Mouse (Mus musculus): ENCODE data around the gene Tmcc3. TPM values are rescaled to one million over a fixed set of nuclear protein-coding genes. Genes with fewer than 3 reads are reported as not detected.

Tmcc3 gene
- polyA plus RNA-seq, 1 experiment from 2014 or later, result 8.0 TPM

DNA sequence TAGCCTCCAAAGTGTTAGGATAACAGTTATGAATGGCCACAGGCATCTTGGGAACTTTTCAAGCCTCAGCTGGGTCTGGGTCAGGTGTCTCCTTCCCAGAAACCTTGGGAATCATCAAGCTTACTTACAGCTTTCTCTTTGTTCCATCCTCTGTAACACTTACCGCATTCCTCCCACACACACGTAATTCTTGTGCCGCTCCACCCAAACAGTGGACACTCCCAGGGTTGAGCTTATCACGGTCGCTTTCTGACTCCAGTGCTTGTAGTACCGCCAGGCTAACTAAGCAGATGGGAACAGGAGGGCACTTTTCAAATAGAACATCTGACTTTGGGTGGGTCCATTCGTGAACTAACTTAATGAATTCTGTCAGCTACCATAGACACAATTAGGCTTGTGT, 249.6 kb downstream of the Tmcc3 start:
- Histone ChIP-seq H3K9ac (no peak overlapping the region), H3K27ac (no peak overlapping the region), H3K9me3 (replicated peaks) (no peaks in the 10 kb centered on the region), H3K4me1 (replicated peaks) (peaks cover 25% of the 10 kb centered on the region), H3K4me2 (peak overlapping the region; percentile 17; the same call in 1 of the 2 replicates), H3K36me3 (no peaks in the 10 kb centered on the region), H3K27me3 (no peaks in the 10 kb centered on the region), H3K4me3 (no peak overlapping the region)
- ATAC-seq (replicated peaks; ENCODE audit: insufficient number of reproducible peaks, insufficient read depth, low FRiP score, low read depth), result no peak
- whole genome bisulfite sequencing, result 27% methylated on average over 7 of the region's 7 CpGs

DNA sequence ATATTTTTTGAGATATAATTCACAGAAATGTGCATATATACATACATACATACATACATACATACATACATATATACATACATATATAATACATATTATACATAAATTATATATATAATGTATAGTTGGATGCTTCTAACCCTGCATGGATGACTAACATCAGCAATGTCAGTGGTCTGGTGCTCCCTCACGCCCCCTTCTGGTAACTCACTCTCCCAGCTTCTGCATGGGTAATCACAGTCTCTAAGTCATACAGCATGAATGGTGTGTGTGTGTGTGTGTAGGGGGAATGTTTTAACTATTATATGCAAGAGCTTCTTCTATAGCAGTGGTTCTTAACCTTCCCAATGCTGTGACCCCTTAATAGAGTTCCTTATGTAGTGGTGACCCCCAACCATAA, 250.4 kb downstream of the Tmcc3 start:
- Histone ChIP-seq H3K4me1 (replicated peaks) (peaks cover 29% of the 10 kb centered on the region), H3K4me3 (no peak overlapping the region), H3K36me3 (no peaks in the 10 kb centered on the region), H3K27me3 (no peaks in the 10 kb centered on the region), H3K27ac (no peak overlapping the region), H3K9me3 (replicated peaks) (no peaks in the 10 kb centered on the region), H3K9ac (no peak overlapping the region), H3K4me2 (no peak overlapping the region)
- 48% methylated on average over 1 of the region's 1 CpGs for WGBS
- no peak for ATAC-seq (replicated peaks; ENCODE audit: insufficient number of reproducible peaks, insufficient read depth, low FRiP score, low read depth)

DNA sequence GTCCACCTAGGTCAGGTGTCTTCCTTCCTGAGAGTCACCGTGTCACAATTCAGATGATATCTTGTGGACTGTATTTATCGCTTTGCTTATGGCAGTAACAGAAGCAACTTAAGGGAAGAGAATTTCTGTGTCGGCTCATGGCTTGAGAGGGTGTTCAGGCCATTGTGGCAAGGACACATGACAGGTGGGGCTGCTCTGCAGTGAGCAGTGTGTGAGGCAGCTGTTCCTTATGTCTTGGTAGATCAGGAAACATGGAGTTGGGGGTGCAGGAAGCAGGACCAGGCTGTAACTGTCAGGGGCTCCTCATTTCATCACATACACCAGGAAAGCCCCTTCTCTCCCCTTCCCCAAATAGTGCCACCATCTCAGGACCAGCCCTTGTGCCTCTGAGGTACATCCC, 251.2 kb downstream of the Tmcc3 start:
- no peaks in the 10 kb centered on the region for H3K9me3 ChIP-seq (replicated peaks)
- no peak overlapping the region for H3K4me2 ChIP-seq
- H3K36me3 ChIP-seq, result no peaks in the 10 kb centered on the region
- H3K9ac ChIP-seq, result no peak overlapping the region
- H3K27me3 ChIP-seq, result no peaks in the 10 kb centered on the region
- peaks cover 22% of the 10 kb centered on the region for H3K4me1 ChIP-seq (replicated peaks)
- ATAC-seq (replicated peaks; ENCODE audit: insufficient number of reproducible peaks, insufficient read depth, low FRiP score, low read depth), result no peak
- no peak overlapping the region for H3K4me3 ChIP-seq
- 69% methylated on average over 3 of the region's 3 CpGs for WGBS
- no peak overlapping the region for H3K27ac ChIP-seq

DNA sequence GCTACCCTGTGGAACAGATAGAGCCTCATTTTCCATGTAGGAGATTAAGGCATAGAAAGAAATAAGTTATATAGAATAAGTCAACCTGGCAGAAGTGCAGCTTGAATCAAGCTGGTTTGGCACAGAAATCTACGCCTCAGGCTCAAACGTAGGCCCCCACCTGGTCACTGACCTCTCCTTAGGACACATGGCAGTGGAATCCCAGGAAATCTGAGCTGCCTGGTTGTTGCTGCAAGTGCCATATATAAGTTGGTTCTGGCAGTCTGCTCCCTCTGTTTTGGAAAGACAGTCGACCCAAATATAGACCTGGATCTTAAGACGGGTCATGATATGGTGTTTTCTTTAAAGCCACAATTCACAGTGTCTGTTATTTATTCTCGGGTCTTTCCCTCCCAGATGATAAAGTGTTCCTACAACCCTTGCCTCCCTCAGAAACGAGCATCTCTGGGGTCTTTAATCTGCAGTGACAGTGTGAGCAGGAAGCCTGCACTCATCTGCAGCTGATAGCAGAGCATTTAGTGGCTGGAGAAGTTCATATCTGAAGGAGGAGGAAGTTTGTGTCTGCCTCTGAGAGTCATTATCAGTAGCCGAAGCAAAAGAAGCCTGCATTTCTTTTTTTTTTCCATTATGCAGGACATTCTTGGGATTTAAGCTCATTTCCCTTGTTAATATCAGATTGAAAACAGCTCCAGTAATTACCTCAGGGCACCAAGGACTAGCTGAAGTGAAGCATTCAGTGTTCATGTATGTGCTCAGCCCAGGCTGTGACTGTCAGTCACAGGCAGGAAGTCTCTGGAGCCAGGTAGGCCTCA, 253.9 kb downstream of the Tmcc3 start:
- Histone ChIP-seq H3K4me3 (no peak overlapping the region), H3K4me2 (0 out of 2 replicates have a peak overlapping the region, but pooled peaks have one; percentile 2), H3K27me3 (no peaks in the 10 kb centered on the region), H3K4me1 (replicated peaks) (peaks cover 22% of the 10 kb centered on the region), H3K9ac (no peak overlapping the region), H3K36me3 (no peaks in the 10 kb centered on the region), H3K9me3 (replicated peaks) (no peaks in the 10 kb centered on the region), H3K27ac (peak overlapping the region; percentile 74)
- peak; percentile 78 for ATAC-seq (replicated peaks; ENCODE audit: insufficient number of reproducible peaks, insufficient read depth, low FRiP score, low read depth)
- WGBS, result 23% methylated on average over 7 of the region's 7 CpGs

DNA sequence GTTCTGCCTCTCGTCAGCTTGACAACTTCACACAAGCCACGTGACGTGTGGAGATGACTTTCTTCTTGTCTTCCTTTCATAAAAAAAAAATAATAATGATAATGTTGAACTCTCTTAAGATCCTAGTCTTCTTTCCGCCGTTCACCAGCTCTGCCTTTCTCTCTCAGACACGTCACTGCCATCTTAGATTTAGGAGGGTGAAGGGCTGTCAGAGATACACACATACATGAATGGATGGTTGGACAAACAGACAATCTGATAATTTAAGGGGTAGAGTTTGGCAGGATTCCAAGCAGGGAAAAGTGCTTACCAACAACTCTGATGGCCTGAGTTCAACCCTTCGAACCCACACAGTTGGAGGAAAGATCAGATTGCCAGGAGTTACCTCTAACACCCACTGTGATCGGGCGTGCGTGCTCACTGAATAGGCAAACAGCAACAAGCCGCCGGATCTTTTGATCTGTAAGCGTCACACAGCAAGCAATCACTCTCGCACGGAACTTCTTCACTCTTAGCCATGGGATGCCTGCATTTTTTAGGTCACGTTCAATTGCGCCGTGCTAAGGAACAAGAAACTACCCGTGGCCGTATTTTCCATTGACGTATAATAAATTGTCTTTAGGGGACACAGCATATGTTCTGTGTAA, 254.6 kb downstream of the Tmcc3 start:
- no peak for ATAC-seq (replicated peaks; ENCODE audit: insufficient number of reproducible peaks, insufficient read depth, low FRiP score, low read depth)
- Histone ChIP-seq H3K4me2 (no peak overlapping the region), H3K4me1 (replicated peaks) (peaks cover 19% of the 10 kb centered on the region), H3K36me3 (no peaks in the 10 kb centered on the region), H3K27me3 (no peaks in the 10 kb centered on the region), H3K27ac (peak overlapping the region; percentile 74), H3K9me3 (replicated peaks) (no peaks in the 10 kb centered on the region), H3K4me3 (no peak overlapping the region), H3K9ac (no peak overlapping the region)
- 65% methylated on average over 21 of the region's 21 CpGs for WGBS

DNA sequence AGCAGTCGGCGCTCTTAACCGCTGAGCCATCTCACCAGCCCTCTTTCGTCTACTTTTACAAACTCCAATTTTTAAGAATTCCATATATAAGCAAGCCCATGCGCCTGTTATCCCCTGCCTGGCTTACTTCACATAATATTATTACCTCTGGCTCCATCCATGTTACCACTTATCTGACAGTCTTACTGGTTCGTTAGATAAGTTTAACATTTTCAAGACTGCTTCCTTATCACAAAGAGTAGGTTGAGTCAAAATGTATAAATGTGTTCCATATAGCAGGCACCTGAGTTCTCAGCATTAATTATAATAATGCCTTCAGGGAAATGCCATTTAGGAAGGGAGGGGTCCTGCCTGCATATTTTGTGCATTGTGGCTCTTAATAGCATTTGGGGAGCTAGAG, 255.5 kb downstream of the Tmcc3 start:
- H3K27me3 ChIP-seq, result no peaks in the 10 kb centered on the region
- no peak overlapping the region for H3K4me3 ChIP-seq
- ATAC-seq (replicated peaks; ENCODE audit: insufficient number of reproducible peaks, insufficient read depth, low FRiP score, low read depth), result no peak
- H3K9me3 ChIP-seq (replicated peaks), result no peaks in the 10 kb centered on the region
- H3K36me3 ChIP-seq, result no peaks in the 10 kb centered on the region
- H3K4me1 ChIP-seq (replicated peaks), result peaks cover 16% of the 10 kb centered on the region
- no peak overlapping the region for H3K27ac ChIP-seq
- H3K9ac ChIP-seq, result no peak overlapping the region
- 89% methylated on average over 6 of the region's 6 CpGs for WGBS
- H3K4me2 ChIP-seq, result no peak overlapping the region

DNA sequence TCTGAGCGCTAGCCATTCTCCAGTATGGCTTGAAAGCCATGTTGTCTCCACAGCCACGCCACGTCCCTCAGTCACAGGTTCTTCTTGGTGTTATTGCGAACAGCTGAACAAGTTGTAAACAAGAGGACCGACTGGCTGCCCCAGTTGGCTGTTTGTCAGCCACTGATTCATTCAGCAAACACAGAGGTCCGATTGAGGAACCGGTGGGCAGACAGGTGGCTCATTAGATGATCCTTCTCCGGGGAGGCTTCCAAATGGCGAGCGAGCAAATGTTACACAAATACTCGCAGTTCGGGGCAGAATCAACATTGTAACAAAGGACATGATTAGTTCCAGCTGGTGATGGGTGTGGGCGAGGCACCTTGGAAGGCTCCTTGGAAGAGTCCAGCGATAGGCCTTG, 256.2 kb downstream of the Tmcc3 start:
- no peak overlapping the region for H3K4me3 ChIP-seq
- peaks cover 22% of the 10 kb centered on the region for H3K4me1 ChIP-seq (replicated peaks)
- H3K4me2 ChIP-seq, result no peak overlapping the region
- H3K9ac ChIP-seq, result no peak overlapping the region
- H3K27me3 ChIP-seq, result no peaks in the 10 kb centered on the region
- H3K9me3 ChIP-seq (replicated peaks), result no peaks in the 10 kb centered on the region
- ATAC-seq (replicated peaks; ENCODE audit: insufficient number of reproducible peaks, insufficient read depth, low FRiP score, low read depth), result no peak
- no peak overlapping the region for H3K27ac ChIP-seq
- H3K36me3 ChIP-seq, result no peaks in the 10 kb centered on the region
- 83% methylated on average over 14 of the region's 14 CpGs for WGBS

DNA sequence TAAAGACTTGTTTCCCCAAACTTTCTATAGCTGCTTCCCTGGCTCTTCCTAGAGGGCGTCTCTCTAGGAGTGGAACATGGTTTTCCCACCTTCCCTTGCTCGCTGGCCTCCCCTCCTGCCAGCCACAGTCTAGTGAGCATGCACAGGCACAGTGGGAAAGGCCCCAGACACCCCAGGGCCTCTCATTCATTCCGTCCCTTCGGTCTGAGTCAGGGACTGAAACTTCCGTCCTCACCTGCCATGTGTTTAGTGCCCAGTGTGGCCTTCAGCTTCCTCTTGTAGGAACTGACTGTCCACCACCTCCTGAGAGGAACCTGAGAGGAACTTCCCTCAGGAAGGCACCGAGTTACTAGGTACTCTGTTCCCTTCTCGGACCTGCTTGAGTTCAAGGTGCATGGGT, 257.1 kb downstream of the Tmcc3 start:
- H3K4me1 ChIP-seq (replicated peaks), result peaks cover 24% of the 10 kb centered on the region
- 88% methylated on average over 7 of the region's 7 CpGs for WGBS
- H3K27ac ChIP-seq, result no peak overlapping the region
- H3K9me3 ChIP-seq (replicated peaks), result no peaks in the 10 kb centered on the region
- H3K4me2 ChIP-seq, result no peak overlapping the region
- no peak for ATAC-seq (replicated peaks; ENCODE audit: insufficient number of reproducible peaks, insufficient read depth, low FRiP score, low read depth)
- no peak overlapping the region for H3K9ac ChIP-seq
- H3K27me3 ChIP-seq, result no peaks in the 10 kb centered on the region
- no peaks in the 10 kb centered on the region for H3K36me3 ChIP-seq
- no peak overlapping the region for H3K4me3 ChIP-seq

DNA sequence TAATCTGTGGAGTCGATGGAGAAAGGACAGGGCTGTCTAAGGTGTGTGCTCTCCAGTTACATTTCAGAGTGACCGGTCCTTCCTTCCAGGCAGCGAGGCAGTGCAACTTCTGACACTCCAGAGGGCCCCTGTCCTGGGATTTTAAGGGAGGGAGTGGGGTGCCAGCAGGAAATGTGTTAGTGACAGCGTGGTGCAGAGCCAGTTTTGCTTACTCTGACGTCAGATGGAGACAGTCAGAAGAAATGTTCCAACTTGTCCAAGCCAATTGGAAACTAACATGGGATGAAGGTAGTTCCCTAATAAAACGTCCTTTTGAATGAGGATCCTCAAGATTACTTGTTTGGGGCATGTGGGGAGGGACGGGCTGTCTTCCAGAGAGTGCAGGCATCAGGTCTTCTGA, 258.0 kb downstream of the Tmcc3 start:
- Histone ChIP-seq H3K36me3 (no peaks in the 10 kb centered on the region), H3K4me1 (replicated peaks) (peaks cover 30% of the 10 kb centered on the region), H3K9me3 (replicated peaks) (no peaks in the 10 kb centered on the region), H3K27ac (no peak overlapping the region), H3K4me3 (no peak overlapping the region), H3K9ac (no peak overlapping the region), H3K4me2 (no peak overlapping the region), H3K27me3 (no peaks in the 10 kb centered on the region)
- WGBS, result 64% methylated on average over 7 of the region's 7 CpGs
- ATAC-seq (replicated peaks; ENCODE audit: insufficient number of reproducible peaks, insufficient read depth, low FRiP score, low read depth), result no peak

DNA sequence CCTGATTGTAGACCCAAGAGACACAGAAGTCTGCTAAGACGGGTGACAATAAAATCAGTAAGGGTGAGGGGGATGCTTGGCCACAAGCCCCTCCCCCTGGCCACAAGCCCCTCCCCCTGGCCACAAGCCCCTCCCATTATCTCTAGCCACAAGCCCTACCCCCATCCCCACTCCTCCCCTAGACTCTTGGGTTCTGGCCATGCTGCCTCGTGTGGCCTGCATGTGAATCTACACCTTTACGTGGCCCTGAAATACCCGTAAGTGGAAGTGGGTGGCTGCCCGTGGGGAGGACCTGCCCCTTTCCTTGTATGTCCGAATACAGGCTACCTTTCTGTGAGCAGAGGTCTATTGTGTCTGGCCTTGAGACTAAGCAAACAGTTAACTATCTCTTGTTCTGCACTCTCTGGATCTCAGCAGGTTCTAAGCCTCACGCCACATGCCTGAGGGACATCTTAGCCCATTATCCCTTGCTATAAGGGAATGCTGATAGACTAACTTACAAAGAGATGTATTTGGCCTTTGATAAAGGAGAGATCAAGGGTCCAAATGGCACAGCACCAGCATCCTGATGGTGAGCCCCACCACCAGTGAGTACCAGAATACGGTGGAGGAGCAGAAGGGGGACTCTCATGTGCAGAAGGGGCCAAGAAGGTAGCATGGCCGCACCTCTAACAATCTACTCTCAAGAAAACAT, 260.3 kb downstream of the Tmcc3 start:
- ATAC-seq (replicated peaks; ENCODE audit: insufficient number of reproducible peaks, insufficient read depth, low FRiP score, low read depth), result no peak
- no peaks in the 10 kb centered on the region for H3K9me3 ChIP-seq (replicated peaks)
- H3K27ac ChIP-seq, result peak overlapping the region; percentile 27; the same call in 1 of the 2 replicates
- H3K4me3 ChIP-seq, result no peak overlapping the region
- H3K27me3 ChIP-seq, result no peaks in the 10 kb centered on the region
- H3K9ac ChIP-seq, result no peak overlapping the region
- H3K4me1 ChIP-seq (replicated peaks), result peaks cover 32% of the 10 kb centered on the region
- H3K36me3 ChIP-seq, result no peaks in the 10 kb centered on the region
- WGBS, result 79% methylated on average over 9 of the region's 9 CpGs
- no peak overlapping the region for H3K4me2 ChIP-seq

DNA sequence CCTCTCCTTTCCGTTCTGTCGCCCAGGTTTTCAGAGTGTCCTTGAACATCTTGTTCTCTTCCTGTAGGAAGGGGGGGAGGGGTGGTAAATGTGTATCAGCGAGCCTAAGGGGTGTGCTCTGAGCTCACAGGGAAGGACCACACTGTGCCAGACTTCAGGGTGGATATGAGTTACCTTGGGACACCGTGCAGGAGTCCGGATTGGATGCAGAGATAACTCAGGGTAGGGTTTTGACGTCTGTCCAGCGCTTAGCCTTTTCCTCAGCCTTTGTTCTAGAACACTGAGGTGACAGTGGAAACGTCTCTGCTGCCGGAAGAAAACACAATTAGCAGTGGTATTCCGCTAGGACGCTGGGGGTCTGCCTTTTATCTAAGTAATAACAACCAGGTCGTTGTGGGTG, 261.0 kb downstream of the Tmcc3 start:
- Histone ChIP-seq H3K4me3 (no peak overlapping the region), H3K36me3 (no peaks in the 10 kb centered on the region), H3K9ac (no peak overlapping the region), H3K27ac (peak overlapping the region; percentile 27; the same call in 1 of the 2 replicates), H3K9me3 (replicated peaks) (no peaks in the 10 kb centered on the region), H3K4me2 (no peak overlapping the region), H3K4me1 (replicated peaks) (peaks cover 36% of the 10 kb centered on the region), H3K27me3 (no peaks in the 10 kb centered on the region)
- WGBS, result 41% methylated on average over 12 of the region's 12 CpGs
- no peak for ATAC-seq (replicated peaks; ENCODE audit: insufficient number of reproducible peaks, insufficient read depth, low FRiP score, low read depth)
